Mouse (Mus musculus) intestine, embryonic 15.5 days (tissue): ENCODE data around the gene Det1. TPM values are rescaled to one million over a fixed set of nuclear protein-coding genes. Genes with fewer than 3 reads are reported as not detected.

ENCODE experiments used
- ATAC-seq: fragments of 200-750 bp; cut with Nextera tagmentation; 2 replicates; pipeline ENCODE4 v1.8.0; 2017; ENCODE audit warnings: moderate TSS enrichment, moderate library complexity
- H3K27ac ChIP-seq: fragments of 300-500 bp; sonication (generic); 2 replicates; pipeline ENCODE4 v1.5.1; 2015; ENCODE audit warnings: mild to moderate bottlenecking, inconsistent platforms
- H3K27me3 ChIP-seq: fragments of 300-500 bp; sonication (generic); replicated peaks from 2 replicates; pipeline ENCODE4 v1.6.1; 2015; ENCODE audit warnings: inconsistent platforms
- H3K36me3 ChIP-seq: fragments of 300-500 bp; sonication (generic); 2 replicates; pipeline ENCODE4 v1.6.1; 2015; ENCODE audit warnings: inconsistent platforms
- H3K4me1 ChIP-seq: fragments of 300-500 bp; sonication (generic); replicated peaks from 2 replicates; pipeline ENCODE4 v1.6.1; 2015; ENCODE audit warnings: inconsistent platforms
- H3K4me2 ChIP-seq: fragments of 300-500 bp; sonication (generic); replicated peaks from 2 replicates; pipeline ENCODE4 v1.6.1; 2015; ENCODE audit warnings: mild to moderate bottlenecking, inconsistent platforms
- H3K4me3 ChIP-seq: fragments of 300-500 bp; sonication (generic); replicated peaks from 2 replicates; pipeline ENCODE4 v1.5.1; 2015; ENCODE audit warnings: inconsistent platforms
- H3K9ac ChIP-seq: fragments of 300-500 bp; sonication (generic); 2 replicates; pipeline ENCODE4 v1.6.1; 2015; ENCODE audit warnings: inconsistent platforms
- H3K9me3 ChIP-seq: fragments of 300-500 bp; sonication (generic); 2 replicates; pipeline ENCODE4 v1.6.1; 2016; ENCODE audit warnings: inconsistent platforms
- WGBS: fragments of 180-500 bp; shearing (Covaris S2); methylation state at CpG from one replicate; pipeline ENCODE4 v1.1.7; 2015; 5-methylcytosine and 5-hydroxymethylcytosine counted together
- polyA plus RNA-seq: library from polyadenylated mRNA; unstranded; fragments of >200 nt; fragmentation: Nextera tagmentation; extraction: Ambion mirVana; gene quantifications from 2 replicates; pipeline ENCODE4 v1.2.1, GENCODE M21; 2015

Gene Det1
- polyA plus RNA-seq, 1 experiment from 2014 or later: 15.1 TPM

DNA sequence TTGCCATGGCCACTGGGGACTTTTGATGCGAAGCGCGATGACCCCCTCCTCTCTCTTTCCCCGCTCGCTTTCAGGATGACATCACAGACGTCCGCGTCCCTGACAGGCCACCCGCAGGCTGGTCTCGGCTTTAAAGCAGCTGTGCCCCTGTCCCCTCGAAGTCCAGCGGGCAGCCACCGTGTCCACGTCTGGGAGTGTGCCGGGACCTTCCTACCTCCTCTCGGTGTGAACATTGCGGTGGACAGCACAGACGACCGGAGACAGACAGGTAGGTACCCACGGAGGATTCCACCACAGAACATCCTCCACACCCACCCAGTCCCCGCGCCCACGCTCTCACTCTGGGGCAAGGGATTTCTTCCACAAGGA, 35.4 kb upstream of the Det1 start:
- Histone ChIP-seq H3K4me3 (peak overlapping the region; percentile 23), H3K9me3 (no peaks in the 10 kb centered on the region), H3K27ac (no peak overlapping the region), H3K4me2 (peak overlapping the region; percentile 48), H3K36me3 (no peaks in the 10 kb centered on the region), H3K9ac (no peak overlapping the region), H3K27me3 (peaks cover 38% of the 10 kb centered on the region), H3K4me1 (peaks cover 11% of the 10 kb centered on the region; the same call in 1 of the 2 replicates)
- WGBS: 3% methylated on average over 23 of the region's 23 CpGs
- ATAC-seq: peak; percentile 52

DNA sequence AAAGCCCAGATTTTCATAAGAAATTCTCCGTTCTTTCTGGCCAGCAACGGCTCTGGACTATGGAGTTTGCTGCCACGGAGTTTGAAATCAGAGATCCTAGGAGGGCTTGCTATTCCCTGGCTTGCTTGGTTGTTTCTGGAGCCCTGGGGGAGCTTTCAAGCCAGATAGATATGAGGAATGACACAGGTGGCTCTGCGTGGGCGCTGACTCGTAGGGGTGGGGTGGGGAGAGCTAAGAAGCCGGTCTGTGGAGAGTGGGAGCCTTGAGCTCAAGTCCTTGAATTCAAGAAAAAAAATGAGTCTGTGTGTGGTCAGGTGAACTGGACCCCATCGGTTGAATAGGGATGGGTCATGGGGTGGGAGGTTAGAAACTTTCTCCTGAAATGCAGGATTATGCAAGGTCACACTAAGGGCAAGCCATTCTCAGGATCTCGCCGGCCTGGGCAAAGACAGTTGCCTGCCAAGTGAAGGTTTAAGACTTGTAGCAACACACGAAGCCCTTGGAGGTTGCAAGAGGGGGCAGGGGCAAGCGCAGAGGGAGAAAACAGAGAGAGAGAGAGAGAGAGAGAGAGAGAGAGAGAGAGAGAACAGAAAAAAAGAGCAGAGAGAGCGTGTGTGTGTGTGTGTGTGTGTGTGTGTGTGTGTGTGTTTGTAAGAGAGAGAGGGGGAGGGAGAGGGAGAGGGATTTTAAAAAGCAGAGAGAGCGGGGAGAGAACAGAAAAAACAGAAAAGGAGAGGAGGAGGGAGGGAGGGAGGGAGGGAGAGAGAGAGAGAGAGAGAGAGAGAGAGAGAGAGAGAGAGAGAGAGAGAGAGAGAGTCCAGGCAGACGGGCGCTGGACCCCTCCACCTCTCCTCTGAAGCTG, 34.8 kb upstream of the Det1 start:
- peak overlapping the region; percentile 48 for H3K4me2 ChIP-seq
- no peak overlapping the region for H3K27ac ChIP-seq
- H3K4me3 ChIP-seq: peak overlapping the region; percentile 23
- no peaks in the 10 kb centered on the region for H3K36me3 ChIP-seq
- 18% methylated on average over 14 of the region's 16 CpGs for WGBS
- no peaks in the 10 kb centered on the region for H3K9me3 ChIP-seq
- peaks cover 11% of the 10 kb centered on the region; the same call in 1 of the 2 replicates for H3K4me1 ChIP-seq
- H3K9ac ChIP-seq: no peak overlapping the region
- peaks cover 38% of the 10 kb centered on the region for H3K27me3 ChIP-seq
- no peak for ATAC-seq

DNA sequence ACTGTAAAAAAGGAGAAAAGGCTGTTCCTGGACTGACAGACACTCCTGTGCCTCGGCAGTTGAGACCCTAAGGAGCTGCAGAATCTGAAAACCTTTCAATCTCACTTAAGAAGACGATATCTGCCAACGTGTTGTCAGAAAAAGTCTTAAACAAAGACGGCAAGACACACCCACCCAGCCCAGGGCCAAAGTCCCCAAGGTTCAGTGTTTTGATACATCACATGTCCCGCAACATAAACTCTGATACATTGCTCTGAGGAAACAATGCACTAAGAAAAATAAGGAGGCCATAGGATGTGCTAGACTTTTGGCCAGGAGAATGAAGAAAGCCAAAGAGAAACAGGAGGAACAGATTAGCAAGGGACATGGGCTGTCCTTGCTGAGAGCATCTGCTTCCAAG, 25.8 kb upstream of the Det1 start:
- H3K27me3 ChIP-seq: no peaks in the 10 kb centered on the region
- 49% methylated on average over 5 of the region's 5 CpGs for WGBS
- H3K4me1 ChIP-seq: no peaks in the 10 kb centered on the region
- no peak overlapping the region for H3K9ac ChIP-seq
- H3K4me3 ChIP-seq: no peak overlapping the region
- no peak overlapping the region for H3K27ac ChIP-seq
- ATAC-seq: peak; percentile 89
- H3K4me2 ChIP-seq: no peak overlapping the region
- H3K9me3 ChIP-seq: no peaks in the 10 kb centered on the region
- no peaks in the 10 kb centered on the region for H3K36me3 ChIP-seq

DNA sequence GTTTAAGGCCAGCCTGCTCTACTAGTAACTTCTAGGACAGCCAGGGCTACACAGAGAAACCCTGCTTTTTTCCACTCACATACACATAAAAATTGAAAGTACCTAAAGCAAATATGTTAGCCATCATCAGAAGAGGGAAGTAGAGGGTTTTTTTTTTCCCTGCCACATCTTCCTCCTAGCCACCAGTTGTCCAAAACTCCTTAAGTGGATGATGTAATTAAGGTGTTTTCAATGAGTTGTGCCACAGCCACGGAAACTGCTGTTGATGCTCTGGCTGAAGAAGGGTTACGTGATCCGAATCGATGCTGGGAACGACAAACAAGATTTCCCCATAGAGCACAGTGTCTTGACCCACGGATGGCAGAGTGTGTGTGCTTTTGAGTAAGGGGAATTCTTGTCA, 25.3 kb upstream of the Det1 start:
- Histone ChIP-seq H3K4me3 (no peak overlapping the region), H3K9me3 (no peaks in the 10 kb centered on the region), H3K36me3 (no peaks in the 10 kb centered on the region), H3K27me3 (no peaks in the 10 kb centered on the region), H3K9ac (no peak overlapping the region), H3K4me2 (no peak overlapping the region), H3K4me1 (no peaks in the 10 kb centered on the region), H3K27ac (no peak overlapping the region)
- no peak for ATAC-seq
- WGBS: 81% methylated on average over 6 of the region's 6 CpGs

DNA sequence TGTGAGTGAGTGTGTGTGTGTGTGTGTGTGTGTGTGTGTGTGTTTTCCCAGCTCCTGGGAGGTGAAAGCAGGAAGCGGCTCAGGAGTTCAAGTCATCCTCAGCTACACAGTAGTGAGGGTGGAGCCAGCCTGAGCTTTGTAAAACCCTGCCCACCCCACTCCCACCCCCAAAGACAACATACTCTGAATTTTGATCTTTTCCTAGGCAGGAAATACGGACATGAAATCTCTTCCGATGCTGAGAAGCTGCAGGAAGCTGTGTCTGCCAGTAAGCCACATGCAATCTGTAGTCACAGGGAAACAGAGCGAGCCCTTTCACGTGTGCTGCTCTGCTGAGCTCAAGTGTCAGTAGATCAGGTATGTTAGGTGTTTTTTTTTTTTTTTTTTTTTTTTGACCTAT, 21.7 kb upstream of the Det1 start:
- H3K4me3 ChIP-seq: no peak overlapping the region
- no peak overlapping the region for H3K9ac ChIP-seq
- ATAC-seq: no peak
- H3K27ac ChIP-seq: no peak overlapping the region
- no peaks in the 10 kb centered on the region for H3K36me3 ChIP-seq
- H3K4me1 ChIP-seq: peaks cover 11% of the 10 kb centered on the region; the same call in 1 of the 2 replicates
- H3K4me2 ChIP-seq: no peak overlapping the region
- WGBS: 62% methylated on average over 5 of the region's 5 CpGs
- H3K27me3 ChIP-seq: no peaks in the 10 kb centered on the region
- no peaks in the 10 kb centered on the region for H3K9me3 ChIP-seq

DNA sequence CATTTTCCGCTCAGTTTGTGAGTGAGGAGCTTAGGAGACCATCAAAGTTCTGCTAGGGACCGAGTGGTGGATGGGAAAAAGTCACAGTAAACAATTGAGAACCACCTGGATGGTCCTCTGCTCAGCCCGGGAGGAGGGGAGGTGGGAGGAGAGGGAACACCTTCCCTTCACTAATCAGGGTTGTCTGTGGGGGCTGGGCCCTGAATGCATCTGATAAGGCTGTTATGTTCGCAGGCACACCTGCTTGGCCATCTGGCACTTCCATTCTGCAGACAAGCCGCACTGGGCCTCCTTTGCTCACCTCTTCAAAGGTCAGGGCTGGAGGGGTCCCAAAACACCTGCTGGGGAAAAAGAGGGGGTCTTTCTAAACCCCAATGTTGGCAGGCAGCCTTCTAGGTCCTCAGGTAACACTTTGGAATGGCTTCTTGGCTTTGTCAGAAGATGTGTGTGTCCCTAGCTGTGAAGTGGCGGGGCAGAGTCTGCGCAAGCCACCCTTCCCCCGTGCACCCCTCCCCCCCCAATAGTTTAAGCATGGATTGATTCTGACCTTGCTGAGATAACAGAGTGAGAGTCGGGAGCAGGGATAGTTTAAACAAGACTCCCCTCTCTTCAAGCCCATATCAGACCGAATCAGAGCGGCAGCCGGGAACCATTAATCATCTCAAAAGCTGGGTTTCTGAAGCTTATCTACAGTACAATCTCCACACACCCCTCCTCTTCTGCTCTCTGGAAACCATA, 18.3 kb upstream of the Det1 start:
- H3K9ac ChIP-seq: no peak overlapping the region
- 40% methylated on average over 12 of the region's 12 CpGs for WGBS
- peak; percentile 64 for ATAC-seq

DNA sequence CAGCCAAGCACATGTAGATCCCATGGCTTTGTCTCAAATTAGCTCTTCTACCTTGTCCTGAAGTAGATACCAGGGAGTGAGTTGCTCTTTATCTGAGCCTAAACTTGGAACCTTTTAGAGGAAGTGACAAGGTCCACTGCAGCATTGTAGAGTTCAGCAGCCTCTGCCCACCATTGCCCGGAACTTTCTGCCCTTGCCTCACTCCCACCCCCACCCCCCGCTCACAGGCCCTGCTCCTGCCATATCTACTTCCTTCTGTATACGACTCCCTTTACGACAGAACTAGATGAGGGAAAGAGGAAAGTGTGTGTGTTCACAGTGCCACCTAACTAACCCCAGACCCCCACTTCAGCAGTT, 17.4 kb upstream of the Det1 start:
- Histone ChIP-seq H3K9ac (no peak overlapping the region), H3K4me1 (peaks cover 11% of the 10 kb centered on the region; the same call in 1 of the 2 replicates), H3K9me3 (no peaks in the 10 kb centered on the region), H3K27ac (peak overlapping the region; percentile 67), H3K4me2 (no peak overlapping the region), H3K4me3 (no peak overlapping the region), H3K27me3 (no peaks in the 10 kb centered on the region), H3K36me3 (no peaks in the 10 kb centered on the region)
- WGBS: 37% methylated on average over 4 of the region's 4 CpGs
- peak; percentile 61 for ATAC-seq

More for the DNA sequence above, 18.3 kb upstream of the Det1 start:
- peaks cover 11% of the 10 kb centered on the region; the same call in 1 of the 2 replicates for H3K4me1 ChIP-seq
- no peak overlapping the region for H3K4me3 ChIP-seq
- H3K4me2 ChIP-seq: no peak overlapping the region; the same call in 1 of the 2 replicates
- no peaks in the 10 kb centered on the region for H3K27me3 ChIP-seq
- no peak overlapping the region for H3K27ac ChIP-seq
- no peaks in the 10 kb centered on the region for H3K9me3 ChIP-seq
- H3K36me3 ChIP-seq: no peaks in the 10 kb centered on the region

DNA sequence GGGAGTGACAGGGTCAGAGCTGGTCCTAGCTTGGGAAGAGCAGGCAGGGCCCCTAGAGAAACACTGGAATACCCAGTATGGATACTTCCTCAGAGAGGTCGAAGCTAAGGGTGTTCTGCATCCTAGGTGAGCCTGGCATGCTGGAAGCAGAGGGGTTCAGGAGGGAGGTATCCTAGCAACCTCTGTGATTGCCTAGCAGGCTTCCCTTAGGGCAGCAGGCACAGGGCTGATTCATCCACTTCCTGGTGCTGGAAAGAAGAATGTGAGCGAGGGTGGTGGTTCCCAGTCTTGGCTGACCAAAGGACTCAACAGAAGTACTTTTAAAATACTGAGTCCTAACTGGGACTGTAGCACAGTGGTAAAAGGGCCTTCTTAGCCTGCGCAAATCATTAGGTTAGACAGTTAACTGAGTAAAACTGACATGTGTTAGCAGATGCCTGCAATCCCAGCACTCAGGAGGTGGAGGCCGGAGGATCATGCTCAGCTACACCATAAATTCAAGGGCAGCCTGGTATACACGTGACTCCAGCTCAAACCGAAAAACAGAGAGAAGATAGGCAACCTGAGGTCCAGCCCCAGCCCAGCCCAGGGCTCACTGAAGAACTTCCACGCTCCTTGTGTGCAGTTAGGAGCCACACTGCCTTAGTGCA, 16.9 kb upstream of the Det1 start:
- peak; percentile 70 for ATAC-seq
- H3K4me3 ChIP-seq: no peak overlapping the region
- no peaks in the 10 kb centered on the region for H3K36me3 ChIP-seq
- H3K4me1 ChIP-seq: peaks cover 11% of the 10 kb centered on the region; the same call in 1 of the 2 replicates
- 47% methylated on average over 7 of the region's 7 CpGs for WGBS
- H3K27me3 ChIP-seq: no peaks in the 10 kb centered on the region
- no peak overlapping the region for H3K4me2 ChIP-seq
- peak overlapping the region; percentile 67 for H3K27ac ChIP-seq
- no peak overlapping the region for H3K9ac ChIP-seq
- H3K9me3 ChIP-seq: no peaks in the 10 kb centered on the region

DNA sequence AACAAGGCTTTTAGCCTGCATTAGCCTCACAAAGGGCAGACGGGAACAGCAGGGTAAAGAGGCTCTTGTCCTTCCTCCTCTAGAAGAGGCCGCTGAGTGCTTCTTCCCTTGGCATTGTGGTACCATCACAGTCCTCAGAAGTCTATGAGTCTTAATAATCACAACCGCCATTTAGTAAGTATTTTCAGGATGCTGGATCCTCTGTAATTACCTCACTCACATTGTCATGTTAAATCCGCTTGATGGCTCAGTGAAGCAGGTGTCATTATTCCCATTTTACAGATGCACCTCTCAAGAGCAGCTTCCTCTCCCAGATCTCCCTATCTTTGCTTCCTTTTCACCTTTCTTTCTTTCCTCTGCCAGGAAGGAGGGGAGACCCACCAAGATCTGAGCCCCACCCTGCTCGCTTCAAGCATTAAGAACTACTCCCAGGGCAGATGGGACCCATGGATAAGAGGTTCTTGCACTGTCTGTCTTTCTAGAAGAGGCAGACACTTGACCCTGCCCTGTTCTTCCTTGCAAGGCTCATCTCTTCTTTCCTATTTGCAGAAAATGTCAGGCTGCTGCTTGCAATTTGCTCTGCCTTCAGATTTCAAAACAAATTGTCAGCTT, 8.1 kb upstream of the Det1 start:
- WGBS: 64% methylated on average over 5 of the region's 5 CpGs
- Histone ChIP-seq H3K36me3 (no peaks in the 10 kb centered on the region), H3K4me3 (no peak overlapping the region), H3K9me3 (no peaks in the 10 kb centered on the region), H3K4me2 (no peak overlapping the region), H3K27me3 (no peaks in the 10 kb centered on the region), H3K9ac (no peak overlapping the region), H3K4me1 (no peaks in the 10 kb centered on the region), H3K27ac (no peak overlapping the region)
- no peak for ATAC-seq

DNA sequence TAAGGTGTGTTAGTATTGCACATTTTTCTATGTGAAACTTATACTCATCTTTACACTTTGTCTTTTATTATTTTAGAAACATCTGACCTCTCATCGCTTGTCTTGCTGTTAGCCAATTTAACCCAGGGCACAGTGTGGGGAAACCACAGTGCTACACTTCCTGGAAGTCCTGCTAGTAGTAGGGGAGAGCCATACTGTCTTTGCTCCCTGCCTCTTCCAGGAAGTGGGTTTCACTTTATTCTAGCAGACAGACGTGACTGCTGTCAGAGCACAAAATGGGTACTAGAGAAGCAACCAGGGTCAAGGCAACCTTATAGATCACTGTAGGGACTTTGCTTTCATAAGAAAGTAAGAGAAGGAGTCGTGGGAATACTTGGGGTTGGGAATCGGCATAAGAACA, 7.0 kb upstream of the Det1 start:
- no peak for ATAC-seq
- H3K36me3 ChIP-seq: no peaks in the 10 kb centered on the region
- WGBS: 61% methylated on average over 4 of the region's 4 CpGs
- H3K27me3 ChIP-seq: no peaks in the 10 kb centered on the region
- no peak overlapping the region for H3K9ac ChIP-seq
- no peaks in the 10 kb centered on the region for H3K4me1 ChIP-seq
- H3K27ac ChIP-seq: no peak overlapping the region
- H3K4me3 ChIP-seq: no peak overlapping the region
- no peak overlapping the region for H3K4me2 ChIP-seq
- no peaks in the 10 kb centered on the region for H3K9me3 ChIP-seq

DNA sequence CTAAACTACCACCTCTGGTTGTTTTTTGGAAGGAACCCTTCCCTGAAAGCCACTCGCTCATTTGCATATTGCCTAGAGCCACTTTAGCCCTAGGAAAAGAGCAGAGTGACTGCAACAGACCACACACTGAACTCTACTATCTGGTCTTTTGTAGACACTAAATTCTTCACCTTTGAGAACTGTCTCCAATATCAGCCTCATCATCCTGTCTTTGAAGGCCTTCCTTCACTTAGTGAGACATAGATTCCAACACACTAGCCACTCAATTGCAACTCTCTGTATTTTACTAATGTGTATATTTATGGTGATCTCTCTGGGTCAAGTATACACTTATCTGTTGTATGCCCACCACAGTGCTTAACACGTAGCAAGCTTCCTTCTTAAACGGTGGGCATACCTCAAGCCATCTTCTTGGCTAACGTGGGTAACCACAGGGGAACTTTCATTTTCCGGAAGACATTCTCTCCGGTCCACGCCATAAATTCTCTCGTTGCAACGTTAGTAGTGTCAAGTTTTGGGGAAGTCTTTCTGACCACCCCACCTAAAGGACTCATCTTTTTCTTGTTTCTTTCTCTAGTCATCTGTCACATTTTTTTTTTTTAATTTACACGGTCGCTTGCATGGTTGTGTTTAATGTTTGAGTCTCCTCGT, 872 bp downstream of the Det1 start:
- peak overlapping the region; percentile 82 for H3K9ac ChIP-seq
- peak overlapping the region; percentile 58 for H3K4me2 ChIP-seq
- peak overlapping the region; percentile 86 for H3K4me3 ChIP-seq
- 38% methylated on average over 12 of the region's 12 CpGs for WGBS
- ATAC-seq: no peak
- H3K27me3 ChIP-seq: no peaks in the 10 kb centered on the region
- H3K27ac ChIP-seq: no peak overlapping the region
- 0 out of 2 replicates have a peak, but pooled peaks cover 5% of the 10 kb centered on the region for H3K4me1 ChIP-seq
- H3K36me3 ChIP-seq: peaks cover 17% of the 10 kb centered on the region
- no peaks in the 10 kb centered on the region for H3K9me3 ChIP-seq
